Mouse (Mus musculus): ENCODE results near the gene Tek.
A peak's percentile ranks its signal among the peaks of the same experiment; 100 is the strongest.

Tek gene

GRCm38 (mm10) chr4:94810616-94811015 is 71.5 kb downstream of the Tek start:
- DNase-seq (ENCODE audit: low read depth), result peak; percentile 54

GRCm38 (mm10) chr4:94826891-94827290 is 87.8 kb downstream of the Tek start:
- no peak for DNase-seq (ENCODE audit: low read depth)

- no peak for DNase-seq (ENCODE audit: low read depth)
Observed at GRCm38 (mm10) chr4:94827429-94827828, 88.3 kb downstream of the Tek start.

- DNase-seq (ENCODE audit: low read depth), result no peak
Observed at GRCm38 (mm10) chr4:94829924-94830386, 90.9 kb downstream of the Tek start.

- no peak for DNase-seq (ENCODE audit: low read depth)
Observed at GRCm38 (mm10) chr4:94837061-94837460, 98.0 kb downstream of the Tek start.

- DNase-seq (ENCODE audit: low read depth), result no peak
Observed at GRCm38 (mm10) chr4:94853301-94853700, 114.2 kb downstream of the Tek start.

- no peak for DNase-seq (ENCODE audit: low read depth)
Observed at GRCm38 (mm10) chr4:94854270-94854669, 115.2 kb downstream of the Tek start.

GRCm38 (mm10) chr4:94855201-94855600 is 116.1 kb downstream of the Tek start:
- no peak for DNase-seq (ENCODE audit: low read depth)

- peak; percentile 4 for DNase-seq (ENCODE audit: low read depth)
Observed at GRCm38 (mm10) chr4:94900744-94901143, 161.7 kb downstream of the Tek start.

- peak; percentile 2 for DNase-seq (ENCODE audit: low read depth)
Observed at GRCm38 (mm10) chr4:94901780-94902179, 162.7 kb downstream of the Tek start.

Measured in fibroblast of lung, adult 2 months (primary cell).